Mouse (Mus musculus) cerebellum, adult 2 months (tissue): ENCODE measurements around the gene Pno1.

Experiments used
- CTCF ChIP-seq: fragments of 200-500 bp; IDR thresholded peaks from 2 replicates; pipeline ENCODE4 v1.5.1; 2011; ENCODE audit warnings: low read depth, mild to moderate bottlenecking, control low read depth, low read length, moderate library complexity, borderline replicate concordance; ENCODE audit not compliant: insufficient read depth
- POLR2A ChIP-seq: fragments of 200-500 bp; IDR thresholded peaks from 2 replicates; pipeline ENCODE4 v1.6.1; 2011; ENCODE audit warnings: low read length, control low read depth, borderline replicate concordance; ENCODE audit not compliant: insufficient read depth

DNA sequence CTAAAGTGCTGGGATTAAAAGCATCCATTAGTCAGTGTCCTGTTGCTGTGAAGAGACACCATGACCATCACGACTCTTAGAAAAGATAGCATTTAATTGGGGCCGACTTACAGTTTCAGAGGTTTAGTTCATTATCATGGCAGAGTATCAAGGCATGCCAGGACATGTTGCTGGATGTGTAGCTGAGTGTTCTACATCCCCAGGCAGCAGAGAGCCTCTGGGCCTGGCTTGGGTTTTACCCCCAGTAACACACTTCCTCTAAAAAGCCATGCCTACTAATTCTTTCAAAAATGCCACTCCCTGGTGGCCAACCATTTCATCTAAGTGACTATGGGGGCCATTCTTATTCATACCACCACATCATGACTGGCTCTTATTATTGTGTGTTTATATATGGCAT, 28.2 kb downstream of the Pno1 start:
- TF ChIP-seq POLR2A (no peak), CTCF (no peak)
